Mouse (Mus musculus): ENCODE measurements around the gene Tifab. TPM values are rescaled to one million over a fixed set of nuclear protein-coding genes. Genes with fewer than 3 reads are reported as not detected.
"Not testable (repeated sequence)": the region's sequence is repeated elsewhere in the genome, so short reads cannot be mapped to it uniquely, and the experiment has no call there.

Gene Tifab
- polyA plus RNA-seq, 1 experiment from 2014 or later, result 7.1 TPM

- H3K27me3 ChIP-seq (ENCODE audit: control insufficient read depth, insufficient read depth, low read depth, low read length), result no peaks in the 10 kb centered on the region; the same call in 1 of the 2 replicates
- ATAC-seq (ENCODE audit: low read depth), result no peak
- H3K4me2 ChIP-seq (ENCODE audit: low read depth, low read length), result no peak overlapping the region
- H3K27ac ChIP-seq (ENCODE audit: low read length), result no peak overlapping the region
- no peaks in the 10 kb centered on the region for H3K36me3 ChIP-seq (ENCODE audit: control insufficient read depth, insufficient read depth)
- H3K9me3 ChIP-seq (replicated peaks; ENCODE audit: control insufficient read depth, low read length), result no peaks in the 10 kb centered on the region
- 44% methylated on average over 5 of the region's 5 CpGs for WGBS (ENCODE audit: insufficient replicate concordance)
- H3K9ac ChIP-seq (ENCODE audit: low read depth, low read length), result no peak overlapping the region
- H3K4me3 ChIP-seq (ENCODE audit: low read depth, low read length), result no peak overlapping the region
- H3K4me1 ChIP-seq (ENCODE audit: control insufficient read depth, low read depth, low read length), result no peaks in the 10 kb centered on the region
These were observed 35.9 kb upstream of the Tifab start for GRCm38 (mm10) chr13:56214633-56215032.

GRCm38 (mm10) chr13:56209067-56209411 lies 30.4 kb upstream of the Tifab start:
- H3K27ac ChIP-seq (ENCODE audit: low read length), result no peak overlapping the region
- no peak overlapping the region for H3K4me2 ChIP-seq (ENCODE audit: low read depth, low read length)
- WGBS (ENCODE audit: insufficient replicate concordance), result 25% methylated on average over 8 of the region's 8 CpGs
- H3K36me3 ChIP-seq (ENCODE audit: control insufficient read depth, insufficient read depth), result no peaks in the 10 kb centered on the region
- no peak overlapping the region for H3K4me3 ChIP-seq (ENCODE audit: low read depth, low read length)
- no peak overlapping the region for H3K9ac ChIP-seq (ENCODE audit: low read depth, low read length)
- H3K4me1 ChIP-seq (ENCODE audit: control insufficient read depth, low read depth, low read length), result no peaks in the 10 kb centered on the region
- H3K9me3 ChIP-seq (replicated peaks; ENCODE audit: control insufficient read depth, low read length), result no peaks in the 10 kb centered on the region
- no peak for ATAC-seq (ENCODE audit: low read depth)
- H3K27me3 ChIP-seq (ENCODE audit: control insufficient read depth, insufficient read depth, low read depth, low read length), result peaks cover 6% of the 10 kb centered on the region

- H3K27ac ChIP-seq (ENCODE audit: low read length), result no peak overlapping the region
- H3K4me3 ChIP-seq (ENCODE audit: low read depth, low read length), result no peak overlapping the region
- H3K9ac ChIP-seq (ENCODE audit: low read depth, low read length), result no peak overlapping the region
- H3K4me2 ChIP-seq (ENCODE audit: low read depth, low read length), result no peak overlapping the region
- peaks cover 6% of the 10 kb centered on the region for H3K27me3 ChIP-seq (ENCODE audit: control insufficient read depth, insufficient read depth, low read depth, low read length)
- WGBS (ENCODE audit: insufficient replicate concordance), result 13% methylated on average over 35 of the region's 35 CpGs
- H3K4me1 ChIP-seq (ENCODE audit: control insufficient read depth, low read depth, low read length), result no peaks in the 10 kb centered on the region
- ATAC-seq (ENCODE audit: low read depth), result no peak
- no peaks in the 10 kb centered on the region for H3K36me3 ChIP-seq (ENCODE audit: control insufficient read depth, insufficient read depth)
- H3K9me3 ChIP-seq (replicated peaks; ENCODE audit: control insufficient read depth, low read length), result no peaks in the 10 kb centered on the region
These were observed 29.8 kb upstream of the Tifab start for GRCm38 (mm10) chr13:56208225-56209066.

GRCm38 (mm10) chr13:56199506-56199905 lies 20.8 kb upstream of the Tifab start:
- Histone ChIP-seq H3K27ac (ENCODE audit: low read length) (no peak overlapping the region), H3K36me3 (ENCODE audit: control insufficient read depth, insufficient read depth) (no peaks in the 10 kb centered on the region), H3K27me3 (ENCODE audit: control insufficient read depth, insufficient read depth, low read depth, low read length) (no peaks in the 10 kb centered on the region), H3K4me3 (ENCODE audit: low read depth, low read length) (no peak overlapping the region), H3K4me1 (ENCODE audit: control insufficient read depth, low read depth, low read length) (no peaks in the 10 kb centered on the region), H3K4me2 (ENCODE audit: low read depth, low read length) (no peak overlapping the region), H3K9me3 (replicated peaks; ENCODE audit: control insufficient read depth, low read length) (no peaks in the 10 kb centered on the region), H3K9ac (ENCODE audit: low read depth, low read length) (no peak overlapping the region)
- no peak for ATAC-seq (ENCODE audit: low read depth)
- WGBS (ENCODE audit: insufficient replicate concordance), result 64% methylated on average over 8 of the region's 8 CpGs

- Histone ChIP-seq H3K4me3 (ENCODE audit: low read depth, low read length) (no peak overlapping the region), H3K4me2 (ENCODE audit: low read depth, low read length) (peak overlapping the region; percentile 40), H3K27me3 (ENCODE audit: control insufficient read depth, insufficient read depth, low read depth, low read length) (no peaks in the 10 kb centered on the region), H3K9me3 (replicated peaks; ENCODE audit: control insufficient read depth, low read length) (no peaks in the 10 kb centered on the region), H3K36me3 (ENCODE audit: control insufficient read depth, insufficient read depth) (no peaks in the 10 kb centered on the region), H3K4me1 (ENCODE audit: control insufficient read depth, low read depth, low read length) (no peaks in the 10 kb centered on the region), H3K9ac (ENCODE audit: low read depth, low read length) (no peak overlapping the region), H3K27ac (ENCODE audit: low read length) (no peak overlapping the region)
- 10% methylated on average over 15 of the region's 15 CpGs for WGBS (ENCODE audit: insufficient replicate concordance)
- ATAC-seq (ENCODE audit: low read depth), result no peak
These were observed 19.0 kb upstream of the Tifab start for GRCm38 (mm10) chr13:56197473-56198266.

GRCm38 (mm10) chr13:56197031-56197430 lies 18.3 kb upstream of the Tifab start:
- Histone ChIP-seq H3K4me1 (ENCODE audit: control insufficient read depth, low read depth, low read length) (no peaks in the 10 kb centered on the region), H3K9me3 (replicated peaks; ENCODE audit: control insufficient read depth, low read length) (no peaks in the 10 kb centered on the region), H3K4me2 (ENCODE audit: low read depth, low read length) (peak overlapping the region; percentile 40), H3K9ac (ENCODE audit: low read depth, low read length) (no peak overlapping the region), H3K4me3 (ENCODE audit: low read depth, low read length) (no peak overlapping the region), H3K27ac (ENCODE audit: low read length) (no peak overlapping the region), H3K36me3 (ENCODE audit: control insufficient read depth, insufficient read depth) (no peaks in the 10 kb centered on the region), H3K27me3 (ENCODE audit: control insufficient read depth, insufficient read depth, low read depth, low read length) (no peaks in the 10 kb centered on the region)
- 67% methylated on average over 12 of the region's 12 CpGs for WGBS (ENCODE audit: insufficient replicate concordance)
- no peak for ATAC-seq (ENCODE audit: low read depth)

GRCm38 (mm10) chr13:56195824-56196223 lies 17.1 kb upstream of the Tifab start:
- not testable (repeated sequence) for H3K4me2 ChIP-seq (ENCODE audit: low read depth, low read length); H3K27me3 ChIP-seq (ENCODE audit: control insufficient read depth, insufficient read depth, low read depth, low read length); H3K36me3 ChIP-seq (ENCODE audit: control insufficient read depth, insufficient read depth); H3K4me3 ChIP-seq (ENCODE audit: low read depth, low read length); H3K4me1 ChIP-seq (ENCODE audit: control insufficient read depth, low read depth, low read length); H3K27ac ChIP-seq (ENCODE audit: low read length); ATAC-seq (ENCODE audit: low read depth); H3K9me3 ChIP-seq (replicated peaks; ENCODE audit: control insufficient read depth, low read length); H3K9ac ChIP-seq (ENCODE audit: low read depth, low read length)
- 67% methylated on average over 11 of the region's 11 CpGs for WGBS (ENCODE audit: insufficient replicate concordance)

GRCm38 (mm10) chr13:56194181-56194580 lies 15.5 kb upstream of the Tifab start:
- H3K9me3 ChIP-seq (replicated peaks; ENCODE audit: control insufficient read depth, low read length); H3K4me2 ChIP-seq (ENCODE audit: low read depth, low read length); H3K27me3 ChIP-seq (ENCODE audit: control insufficient read depth, insufficient read depth, low read depth, low read length); ATAC-seq (ENCODE audit: low read depth); H3K27ac ChIP-seq (ENCODE audit: low read length); H3K36me3 ChIP-seq (ENCODE audit: control insufficient read depth, insufficient read depth); H3K4me3 ChIP-seq (ENCODE audit: low read depth, low read length); H3K4me1 ChIP-seq (ENCODE audit: control insufficient read depth, low read depth, low read length); H3K9ac ChIP-seq (ENCODE audit: low read depth, low read length): not testable (repeated sequence)
- WGBS (ENCODE audit: insufficient replicate concordance), result 77% methylated on average over 11 of the region's 11 CpGs

GRCm38 (mm10) chr13:56191225-56191624 lies 12.5 kb upstream of the Tifab start:
- no peak overlapping the region for H3K4me2 ChIP-seq (ENCODE audit: low read depth, low read length)
- 17% methylated on average over 3 of the region's 3 CpGs for WGBS (ENCODE audit: insufficient replicate concordance)
- H3K27me3 ChIP-seq (ENCODE audit: control insufficient read depth, insufficient read depth, low read depth, low read length), result no peaks in the 10 kb centered on the region
- no peak overlapping the region for H3K9ac ChIP-seq (ENCODE audit: low read depth, low read length)
- H3K4me1 ChIP-seq (ENCODE audit: control insufficient read depth, low read depth, low read length), result no peaks in the 10 kb centered on the region
- ATAC-seq (ENCODE audit: low read depth), result no peak
- no peak overlapping the region for H3K4me3 ChIP-seq (ENCODE audit: low read depth, low read length)
- H3K27ac ChIP-seq (ENCODE audit: low read length), result no peak overlapping the region
- H3K36me3 ChIP-seq (ENCODE audit: control insufficient read depth, insufficient read depth), result no peaks in the 10 kb centered on the region
- H3K9me3 ChIP-seq (replicated peaks; ENCODE audit: control insufficient read depth, low read length), result no peaks in the 10 kb centered on the region

All from liver, embryonic 16.5 days (tissue).